Comparison of ENCODE assay signal across 13 mouse cellular contexts in the genomic region with DNA sequence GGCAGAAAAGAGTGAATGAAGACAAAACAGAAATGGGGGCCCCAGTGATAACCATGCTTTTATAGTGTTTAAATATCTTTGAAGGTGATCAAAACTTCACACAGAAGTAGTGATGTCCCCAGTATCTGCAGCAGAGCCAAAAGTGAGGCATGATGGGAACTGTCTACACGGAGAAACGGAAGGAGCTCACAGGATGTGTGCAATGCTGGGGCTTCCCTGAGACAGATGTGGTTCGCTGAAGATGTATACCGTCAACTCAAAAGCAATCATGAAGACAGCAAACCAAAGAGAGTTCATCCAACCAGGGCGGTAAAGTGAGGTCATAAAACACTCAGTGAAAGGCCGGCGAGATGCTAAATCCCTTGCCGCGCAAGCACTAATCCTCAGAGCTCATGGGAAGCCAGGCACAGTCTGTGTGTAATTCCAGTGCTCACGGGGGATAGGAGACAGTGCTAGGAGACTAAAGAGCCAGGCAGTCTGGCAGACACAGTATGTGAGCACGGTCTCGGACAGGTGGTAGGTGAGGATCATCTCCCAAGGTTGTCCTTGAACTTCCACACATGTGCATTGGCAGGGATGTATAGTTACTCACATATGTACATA.
DNase-seq lines count a peak whose midpoint lies in the region; ATAC-seq and TF ChIP-seq lines count a peak whose summit lies in the region.
"Had no signal": no experiment of that assay in that cellular context is flagged by ENCODE, and none has a peak within 500 bp of the region (broad histone marks: within the 10 kb centered on the region; RNA-seq: fewer than 3 reads in every experiment).

No protein-coding gene starts in this region.

- no peaks in the 10 kb centered on the region for H3K79me2 ChIP-seq in heart, adult 2 months (replicated peaks; ENCODE audit: control insufficient read depth, insufficient read depth, low read length)

- H3K4me3 ChIP-seq in forebrain, embryonic 16.5 days (replicated peaks; ENCODE audit: low read length), result no peak overlapping the region
- no peak overlapping the region for H3K4me3 ChIP-seq in midbrain, embryonic 15.5 days
- no peak overlapping the region for H3K4me3 ChIP-seq in heart, adult 2 months
- H3K4me3 ChIP-seq in left cerebral cortex, adult 2 months, result no peak overlapping the region
- H3K4me3 ChIP-seq: limb, embryonic 15.5 days had no signal

- ATAC-seq in CD4-positive, CD25-positive, alpha-beta regulatory T cell, adult 4 months, result peak; percentile 80
- no peak for ATAC-seq in forebrain, embryonic 16.5 days
- ATAC-seq in midbrain, embryonic 15.5 days (replicated peaks), result peak; percentile 53; the same call in 1 of the 2 replicates

- WGBS in forebrain, embryonic 16.5 days, result 22% methylated on average over 12 of the region's 12 CpGs
- 20% methylated on average over 12 of the region's 12 CpGs for WGBS in midbrain, embryonic 15.5 days
- WGBS in heart, adult 2 months, result 77% methylated on average over 12 of the region's 12 CpGs

- DNase-seq in embryo, embryonic 10 days (ENCODE audit: low spot score), result peak; percentile 32
- DNase-seq in embryo, embryonic 9.5 days (ENCODE audit: extremely low spot score), result no peak
- DNase-seq in left cerebral cortex, postnatal 4 days, result no peak
- no peak for DNase-seq in heart, adult 2 months
- DNase-seq in left cerebral cortex, adult 2 months (ENCODE audit: extremely low spot score in 1 of 2, low spot score in 2 of 2), result no peak
- DNase-seq: adrenal gland, postnatal 25 days; cerebellum, postnatal 14 days; kidney, postnatal 4 days; lung, postnatal 10 days had no signal

- TF ChIP-seq POLR2A in heart, adult 2 months (IDR thresholded peaks at IDR 0.05; ENCODE audit: insufficient read depth, low read depth, low read length), result no peak

- intact Hi-C loops in left cerebral cortex, postnatal 4 days (cut with DNase I), result no loop called here
- intact Hi-C loops in heart, adult 2 months (cut with DNase I), result no loop called here
- intact Hi-C loops in left cerebral cortex, adult 2 months (cut with DNase I), result no loop called here

- TF ChIP-seq EP300 in heart, adult 2 months (IDR thresholded peaks at IDR 0.05; ENCODE audit: insufficient read depth, low read depth, low read length), result no peak

- H3K4me1 ChIP-seq in forebrain, embryonic 16.5 days (replicated peaks; ENCODE audit: control insufficient read depth, insufficient read depth, low read length), result peaks cover 22% of the 10 kb centered on the region
- H3K4me1 ChIP-seq in midbrain, embryonic 15.5 days, result peaks cover 29% of the 10 kb centered on the region
- H3K4me1 ChIP-seq in heart, adult 2 months (ENCODE audit: control insufficient read depth, insufficient read depth, low read length), result peaks cover 3% of the 10 kb centered on the region

- H3K4me2 ChIP-seq in forebrain, embryonic 16.5 days (ENCODE audit: low read length), result 0 out of 2 replicates have a peak overlapping the region, but pooled peaks have one; percentile 2
- H3K4me2 ChIP-seq in midbrain, embryonic 15.5 days, result no peak overlapping the region; the same call in 1 of the 2 replicates

- H3K27me3 ChIP-seq in forebrain, embryonic 16.5 days (replicated peaks; ENCODE audit: control insufficient read depth, insufficient read depth, low read length), result no peaks in the 10 kb centered on the region
- no peaks in the 10 kb centered on the region for H3K27me3 ChIP-seq in midbrain, embryonic 15.5 days (replicated peaks)
- no peaks in the 10 kb centered on the region for H3K27me3 ChIP-seq in heart, adult 2 months (ENCODE audit: control insufficient read depth, insufficient read depth, low read length)
- H3K27me3 ChIP-seq: limb, embryonic 15.5 days had no signal

- H3K9ac ChIP-seq in forebrain, embryonic 16.5 days (replicated peaks; ENCODE audit: low read depth, low read length), result no peak overlapping the region
- H3K9ac ChIP-seq in midbrain, embryonic 15.5 days, result no peak overlapping the region
- no peak overlapping the region for H3K9ac ChIP-seq in heart, adult 2 months (ENCODE audit: low read depth, low read length)
- H3K9ac ChIP-seq: limb, embryonic 15.5 days had no signal

- H3K36me3 ChIP-seq in forebrain, embryonic 16.5 days (ENCODE audit: control insufficient read depth, insufficient read depth), result no peaks in the 10 kb centered on the region
- no peaks in the 10 kb centered on the region for H3K36me3 ChIP-seq in midbrain, embryonic 15.5 days (replicated peaks)
- no peaks in the 10 kb centered on the region for H3K36me3 ChIP-seq in heart, adult 2 months (ENCODE audit: control insufficient read depth, insufficient read depth, low read length)
- H3K36me3 ChIP-seq: limb, embryonic 15.5 days had no signal

- TF ChIP-seq CTCF in heart, adult 2 months (IDR thresholded peaks at IDR 0.05), result no peak
- TF ChIP-seq CTCF in left cerebral cortex, adult 2 months (IDR thresholded peaks at IDR 0.05), result no peak

- no peaks in the 10 kb centered on the region for H3K9me3 ChIP-seq in forebrain, embryonic 16.5 days (ENCODE audit: control insufficient read depth, low read length)
- no peaks in the 10 kb centered on the region for H3K9me3 ChIP-seq in midbrain, embryonic 15.5 days
- H3K9me3 ChIP-seq: limb, embryonic 15.5 days had no signal

- H3K27ac ChIP-seq in forebrain, embryonic 16.5 days (ENCODE audit: low read length), result no peak overlapping the region
- no peak overlapping the region for H3K27ac ChIP-seq in midbrain, embryonic 15.5 days
- no peak overlapping the region for H3K27ac ChIP-seq in heart, adult 2 months
- no peak overlapping the region for H3K27ac ChIP-seq in left cerebral cortex, adult 2 months
- H3K27ac ChIP-seq: limb, embryonic 15.5 days had no signal
